Mouse (Mus musculus) small intestine, adult 2 months (tissue): ENCODE measurements around the gene Tnk1. TPM values are rescaled to one million over a fixed set of nuclear protein-coding genes. Genes with fewer than 3 reads are reported as not detected.

Experiments used
- H3K27ac ChIP-seq: fragments of 200-500 bp; 2 replicates; pipeline ENCODE4 v1.5.1; 2012; ENCODE audit warnings: low read depth, low read length, control low read depth, inconsistent platforms; ENCODE audit not compliant: insufficient read depth
- H3K27me3 ChIP-seq: fragments of 200-500 bp; 2 replicates; pipeline ENCODE4 v1.6.1; 2012; ENCODE audit warnings: mild to moderate bottlenecking, moderate library complexity, low read length, inconsistent platforms; ENCODE audit not compliant: control insufficient read depth, insufficient read depth
- H3K36me3 ChIP-seq: fragments of 200-500 bp; 2 replicates; pipeline ENCODE4 v1.6.1; 2012; ENCODE audit warnings: mild to moderate bottlenecking, low read length, control low read depth, inconsistent platforms; ENCODE audit not compliant: control insufficient read depth, insufficient read depth
- H3K4me1 ChIP-seq: fragments of 200-500 bp; 2 replicates; pipeline ENCODE4 v1.6.1; 2012; ENCODE audit warnings: low read length, inconsistent platforms, mixed read lengths; ENCODE audit not compliant: control insufficient read depth, insufficient read depth, insufficient read length
- H3K4me3 ChIP-seq: fragments of 200-500 bp; 2 replicates; pipeline ENCODE4 v1.5.1; 2012; ENCODE audit warnings: low read depth, mild to moderate bottlenecking, control low read depth, inconsistent platforms, low read length, moderate library complexity
- CTCF ChIP-seq: fragments of 200-500 bp; IDR thresholded peaks from 2 replicates; pipeline ENCODE4 v1.5.1; 2012; ENCODE audit warnings: low read depth, mild to moderate bottlenecking, control low read depth, inconsistent platforms, low read length, moderate library complexity, mixed read lengths; ENCODE audit not compliant: insufficient replicate concordance, insufficient read length; ENCODE audit errors: extremely low read depth
- POLR2A ChIP-seq: fragments of 200-500 bp; IDR thresholded peaks from 2 replicates; pipeline ENCODE4 v1.6.1; 2012; ENCODE audit warnings: low read depth, mild to moderate bottlenecking, control low read depth, inconsistent platforms, low read length, moderate library complexity
- WGBS: fragments of 180-500 bp; shearing (Covaris S2); methylation state at CpG from one replicate; pipeline ENCODE4 v1.1.7; 2018; 5-methylcytosine and 5-hydroxymethylcytosine counted together
- polyA plus RNA-seq: library from polyadenylated mRNA; depleted of rRNA; stranded (reverse); fragments of >200 nt; gene quantifications from 2 replicates; pipeline ENCODE4 v1.2.3, GENCODE M21; 2012

Tnk1 gene
- polyA plus RNA-seq, 1 experiment: 46.3 TPM

DNA sequence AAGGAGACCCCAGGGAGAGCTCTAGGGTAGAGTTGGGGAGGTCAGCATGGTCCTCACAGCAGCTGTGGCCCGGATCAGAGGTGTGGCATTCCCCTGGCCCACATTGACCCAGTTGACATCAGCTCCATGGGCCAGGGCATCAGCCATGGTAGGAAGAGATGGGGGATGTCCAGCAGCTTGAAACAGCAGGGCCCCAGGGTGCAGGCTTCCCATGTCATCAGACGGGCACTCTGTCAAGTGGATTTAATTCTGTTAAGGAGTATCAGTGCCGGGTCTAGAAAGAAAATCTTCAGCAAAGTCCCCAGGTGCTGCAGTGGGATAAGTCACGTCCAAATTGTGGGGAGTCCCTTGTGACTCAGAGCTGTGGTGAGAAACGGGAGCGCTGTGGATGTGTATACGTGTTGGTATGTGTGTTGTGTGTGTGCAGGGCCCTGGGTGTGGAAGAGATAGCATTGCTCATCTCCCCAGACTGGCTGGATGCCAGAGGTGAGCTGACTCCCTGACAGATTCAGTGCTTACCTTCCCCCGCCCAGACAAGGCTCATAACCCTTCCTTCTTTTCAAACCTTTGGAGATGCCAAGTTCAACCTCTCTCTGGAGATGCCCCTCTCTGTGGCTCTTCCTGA, 25.1 kb upstream of the Tnk1 start:
- H3K4me1 ChIP-seq: peaks cover 10% of the 10 kb centered on the region
- TF ChIP-seq POLR2A (no peak), CTCF (no peak)
- WGBS: 80% methylated on average over 8 of the region's 8 CpGs
- no peaks in the 10 kb centered on the region for H3K27me3 ChIP-seq
- H3K4me3 ChIP-seq: no peak overlapping the region
- H3K27ac ChIP-seq: 0 out of 2 replicates have a peak overlapping the region, but pooled peaks have one; percentile 25
- H3K36me3 ChIP-seq: no peaks in the 10 kb centered on the region

DNA sequence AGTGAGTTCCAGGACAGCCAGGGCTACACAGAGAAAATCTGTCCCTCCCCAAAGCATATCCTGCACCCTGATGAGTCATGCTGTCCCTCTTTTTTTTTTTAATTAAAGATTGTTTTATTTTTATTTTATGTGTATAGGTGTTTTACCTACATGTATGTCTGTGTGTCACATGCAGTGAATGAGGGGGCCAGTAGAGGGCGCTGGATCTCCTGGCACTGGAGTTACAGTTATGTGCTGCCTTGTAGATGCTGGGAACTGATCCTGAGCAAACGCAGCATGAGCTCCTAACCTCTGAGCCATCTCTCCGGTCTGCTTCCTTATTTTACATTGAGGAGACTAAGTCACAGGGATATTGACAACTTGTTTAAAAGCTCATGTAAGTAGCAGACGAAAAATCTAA, 24.5 kb upstream of the Tnk1 start:
- TF ChIP-seq POLR2A (no peak), CTCF (peak; percentile 48; the same call in 1 of the 2 replicates)
- WGBS: 67% methylated on average over 4 of the region's 4 CpGs

DNA sequence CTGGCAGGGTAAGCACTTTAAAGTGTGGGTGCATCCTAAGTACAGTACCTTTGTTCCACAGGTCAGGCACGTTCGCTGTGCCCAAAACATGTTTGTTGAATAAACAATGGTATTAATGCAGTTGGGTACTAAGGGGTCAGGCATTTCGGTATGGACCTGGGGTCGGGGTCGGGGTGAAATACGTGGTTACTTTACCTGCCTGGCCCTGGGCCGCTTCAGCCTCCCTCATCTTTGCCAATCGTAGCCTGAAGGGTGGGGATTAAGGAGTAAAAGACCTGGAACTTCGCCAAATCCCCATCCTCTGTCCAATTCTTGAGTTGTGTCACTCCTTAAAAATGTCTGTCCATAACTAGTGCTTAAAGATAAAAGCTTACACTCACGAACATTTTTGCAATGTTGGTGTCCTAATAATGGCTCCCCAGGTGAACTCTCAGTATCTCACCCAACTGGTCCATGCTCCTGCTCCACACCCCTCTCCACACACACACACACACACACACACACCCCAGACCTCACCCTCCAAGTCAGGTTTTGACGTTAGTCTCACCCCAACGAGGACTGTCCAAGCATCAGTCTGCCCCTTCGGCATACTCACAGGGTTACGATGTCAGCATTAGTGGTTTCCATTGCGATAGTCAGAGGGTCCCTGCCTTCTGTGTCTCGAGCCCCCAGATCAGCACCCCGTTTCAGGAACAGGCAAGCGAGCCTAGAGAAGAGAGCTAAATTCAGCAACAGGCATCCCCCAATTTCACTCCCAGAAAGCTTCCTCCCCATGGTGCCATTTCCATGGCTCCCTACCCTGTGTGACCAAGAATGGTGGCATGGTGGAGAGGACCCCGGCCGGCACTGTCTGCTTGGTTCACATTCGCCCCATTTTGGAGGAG, 23.5 kb upstream of the Tnk1 start:
- Histone ChIP-seq H3K27ac (peak overlapping the region; percentile 75), H3K36me3 (no peaks in the 10 kb centered on the region), H3K4me3 (peak overlapping the region; percentile 68), H3K4me1 (peaks cover 10% of the 10 kb centered on the region), H3K27me3 (no peaks in the 10 kb centered on the region)
- TF ChIP-seq CTCF (no peak), POLR2A (no peak)
- 61% methylated on average over 21 of the region's 21 CpGs for WGBS

More for the DNA sequence above, 24.5 kb upstream of the Tnk1 start:
- H3K4me1 ChIP-seq: peaks cover 10% of the 10 kb centered on the region
- H3K27ac ChIP-seq: no peak overlapping the region
- no peaks in the 10 kb centered on the region for H3K36me3 ChIP-seq
- no peak overlapping the region for H3K4me3 ChIP-seq
- H3K27me3 ChIP-seq: no peaks in the 10 kb centered on the region

DNA sequence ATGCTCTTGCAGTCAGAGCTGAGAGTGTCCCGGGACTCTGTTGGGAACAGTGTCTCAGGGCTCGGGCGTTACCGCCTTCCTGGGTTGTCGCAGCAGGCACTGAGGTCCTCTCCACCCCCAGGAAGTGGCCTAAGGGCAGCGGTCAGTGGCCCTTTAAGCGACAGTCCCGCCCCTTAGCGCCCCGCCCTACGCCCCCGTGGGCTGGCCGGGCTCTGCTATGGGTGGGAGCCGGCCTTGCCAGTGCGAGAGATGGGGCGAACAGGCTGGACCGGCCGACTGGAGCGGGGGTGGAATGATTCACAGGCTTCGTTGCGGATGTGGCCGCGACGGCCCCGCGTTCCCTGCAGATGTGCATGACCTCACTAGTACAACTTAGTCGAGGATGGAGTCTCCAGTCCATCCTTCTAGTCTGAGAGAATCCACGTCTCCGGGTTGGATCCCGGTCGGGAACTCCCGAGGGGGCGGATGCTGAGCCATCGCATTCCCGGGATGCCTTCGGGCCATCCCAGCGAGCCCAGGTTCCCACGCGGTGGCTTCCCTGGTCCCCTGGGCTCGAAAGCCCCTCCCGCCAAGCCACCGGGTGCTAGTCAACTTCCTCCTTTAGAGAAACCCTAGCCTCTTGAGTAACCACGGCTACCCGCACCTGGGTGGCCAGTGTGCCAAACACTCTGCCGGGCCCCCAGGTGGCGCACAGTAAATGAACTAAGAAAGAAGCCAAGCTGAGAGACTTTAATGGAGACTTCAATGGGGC, 22.5 kb upstream of the Tnk1 start, which contains the start of gene Kctd11:
Kctd11 (minus strand) TSS at position 554 of the 751 bp plus-strand sequence.
- WGBS: under 1% methylated on average over 46 of the region's 46 CpGs
- Histone ChIP-seq H3K4me3 (peak within 1 kb of the TSS; percentile 68), H3K4me1 (peaks cover 11% of the 10 kb centered on the region), H3K27me3 (no peaks in the 10 kb centered on the region), H3K27ac (peak within 1 kb of the TSS; percentile 75), H3K36me3 (no peaks in the 10 kb centered on the region)
- TF ChIP-seq CTCF (peak; percentile 30; the same call in 1 of the 2 replicates), POLR2A (peak; percentile 73; the same call in 1 of the 2 replicates)

DNA sequence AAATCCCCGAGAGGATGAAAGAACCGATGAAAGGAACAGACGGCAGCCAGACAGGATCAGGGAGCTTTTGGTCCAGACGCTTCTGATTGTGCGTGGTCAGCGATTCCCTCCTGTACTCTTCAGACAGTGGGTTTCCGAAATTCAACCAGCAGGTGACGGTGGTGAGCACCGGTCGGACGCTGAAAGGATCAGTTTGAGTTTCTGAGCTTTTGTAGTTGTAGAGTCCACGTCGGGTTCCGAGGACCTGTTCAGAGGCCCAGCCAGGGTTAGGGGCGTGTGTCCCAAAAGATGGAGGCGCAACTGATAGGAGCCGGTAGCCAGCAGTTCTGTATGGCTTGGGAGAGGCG, 21.9 kb upstream of the Tnk1 start:
- Histone ChIP-seq H3K27me3 (no peaks in the 10 kb centered on the region), H3K27ac (peak overlapping the region; percentile 75), H3K4me1 (peaks cover 11% of the 10 kb centered on the region), H3K4me3 (peak overlapping the region; percentile 68), H3K36me3 (no peaks in the 10 kb centered on the region)
- TF ChIP-seq POLR2A (no peak), CTCF (peak; percentile 77; the same call in 1 of the 2 replicates)
- WGBS: under 1% methylated on average over 18 of the region's 18 CpGs

- H3K27ac ChIP-seq: no peak overlapping the region
- H3K4me3 ChIP-seq: peak overlapping the region; percentile 68
- peaks cover 11% of the 10 kb centered on the region for H3K4me1 ChIP-seq
- H3K36me3 ChIP-seq: no peaks in the 10 kb centered on the region
- WGBS: 50% methylated on average over 15 of the region's 15 CpGs
- no peak for TF ChIP-seq CTCF
- TF ChIP-seq POLR2A: no peak
- no peaks in the 10 kb centered on the region for H3K27me3 ChIP-seq
These were observed 21.2 kb upstream of the Tnk1 start for GRCm38 (mm10) chr11:69879711-69880110.

- 0 out of 2 replicates have a peak overlapping the region, but pooled peaks have one; percentile 68 for H3K4me3 ChIP-seq
- whole genome bisulfite sequencing: 85% methylated on average over 6 of the region's 6 CpGs
- no peaks in the 10 kb centered on the region for H3K36me3 ChIP-seq
- no peaks in the 10 kb centered on the region for H3K27me3 ChIP-seq
- peaks cover 11% of the 10 kb centered on the region for H3K4me1 ChIP-seq
- H3K27ac ChIP-seq: no peak overlapping the region
- TF ChIP-seq POLR2A: no peak
- TF ChIP-seq CTCF: no peak
These were observed 20.4 kb upstream of the Tnk1 start for GRCm38 (mm10) chr11:69878952-69879351.
